Mouse (Mus musculus) spleen, adult 2 months (tissue): ENCODE measurements at regions not wholly inside any gene's neighbourhood (a gene's known extent, or its start where the extent isn't known, plus 50 kb on each side); places are given as distances from the start of the nearest gene placed in this dataset.

ENCODE experiments used
- CTCF ChIP-seq: fragments of 200-500 bp; IDR thresholded peaks from 2 replicates; pipeline ENCODE4 v1.5.1; 2011; ENCODE audit warnings: mild to moderate bottlenecking, inconsistent platforms; ENCODE audit not compliant: insufficient read depth, insufficient read length, insufficient replicate concordance; ENCODE audit errors: extremely low read depth
- POLR2A ChIP-seq: fragments of 200-500 bp; IDR thresholded peaks from 2 replicates; pipeline ENCODE4 v1.6.1; 2011; ENCODE audit warnings: low read depth, low read length, inconsistent platforms

GRCm38 (mm10) chr13:31481105-31481844, 74.7 kb upstream of the Foxq1 start:
- TF ChIP-seq POLR2A: no peak
- TF ChIP-seq CTCF: no peak
